Mouse (Mus musculus): Measurements from ENCODE around the gene Gpr68.

DNA sequence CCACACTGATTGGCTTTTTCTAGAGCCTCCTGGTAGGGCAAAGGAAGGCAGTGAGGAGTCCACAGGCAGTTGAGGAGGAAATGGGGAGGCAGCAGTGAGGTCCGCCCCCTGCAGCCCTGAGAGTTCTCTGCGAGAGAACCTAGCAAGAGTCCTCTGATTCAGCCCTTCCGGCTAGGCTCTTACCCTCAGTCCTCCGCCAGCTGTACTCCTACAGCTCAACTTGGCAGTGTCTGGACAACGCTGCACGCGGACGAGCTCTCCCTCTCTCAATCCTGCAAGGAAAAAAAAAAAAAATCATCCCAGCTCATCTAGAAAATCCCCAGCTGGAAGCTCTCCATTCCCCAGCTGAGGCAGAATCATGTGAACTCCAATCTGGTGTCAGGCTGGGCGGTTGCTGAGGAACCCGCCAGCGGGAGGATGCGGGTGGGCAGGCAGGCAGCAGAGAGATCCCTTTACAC lies 20.2 kb downstream of the Gpr68 start:
- TF ChIP-seq CTCF (conservative IDR thresholded peaks at IDR 0.05; ENCODE audit: low read length) (no peak), NANOG (IDR thresholded peaks at IDR 0.05; ENCODE audit: borderline replicate concordance, low read length) (no peak)

Data from E14TG2a.4 (cell line).